Mouse (Mus musculus): ENCODE data around the gene Tmprss6.

Gene Tmprss6

DNA sequence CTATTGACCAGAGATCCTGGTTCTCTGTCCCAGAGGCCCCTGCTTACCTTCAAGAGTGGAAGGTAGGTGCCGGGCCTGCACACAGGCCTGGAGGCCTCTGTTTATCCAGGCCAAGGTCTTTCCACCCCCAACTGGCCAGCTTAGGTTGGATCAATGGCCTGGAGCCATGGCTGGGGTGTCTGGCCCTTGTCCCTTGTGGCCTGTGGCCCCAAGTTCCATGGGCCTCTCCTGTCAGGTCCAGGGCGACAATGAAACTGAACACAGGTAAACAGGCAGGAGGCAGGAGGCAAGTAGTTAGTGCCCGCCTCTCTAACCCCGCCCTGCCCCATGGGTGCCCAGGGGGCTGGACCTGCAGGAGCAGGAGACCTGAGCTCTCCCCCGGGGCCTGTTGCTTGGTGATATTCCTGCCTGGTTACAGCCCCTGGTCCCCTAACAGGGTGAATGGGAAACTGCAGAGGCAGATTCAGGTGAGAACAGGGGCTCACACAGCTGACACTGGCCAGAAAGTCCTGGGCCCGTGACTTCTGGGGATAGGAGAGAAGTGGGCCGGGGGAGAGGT, at the start of gene Tmprss6:
Tmprss6 (minus strand) TSS at position 256 of the 559 bp plus-strand sequence.
- no peak for DNase-seq (ENCODE audit: low spot score)

- DNase-seq (ENCODE audit: low spot score), result no peak
Observed at GRCm38 (mm10) chr15:78518221-78518620, 49.8 kb upstream of the Tmprss6 start.

DNA sequence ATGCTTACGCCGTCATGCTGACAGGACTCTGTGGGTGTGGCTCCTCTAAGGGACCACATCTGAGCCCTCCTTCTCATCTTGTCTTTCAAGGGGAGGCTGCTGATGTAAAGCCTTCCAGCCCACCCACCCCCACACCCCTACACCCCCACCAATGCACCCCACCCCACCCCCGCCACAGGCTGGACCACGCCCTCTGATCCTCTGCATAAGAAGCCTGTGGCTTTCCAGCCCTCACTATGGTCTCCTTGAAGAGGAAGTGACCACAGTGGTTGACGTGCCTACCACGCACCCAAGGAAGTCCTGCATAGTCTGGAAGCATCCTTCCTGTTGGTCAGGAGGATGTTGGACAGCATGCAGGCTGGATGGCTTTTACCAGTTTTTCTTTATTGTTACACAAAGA, 47.3 kb upstream of the Tmprss6 start:
- no peak for DNase-seq (ENCODE audit: low spot score)

- DNase-seq (ENCODE audit: low spot score), result peak; percentile 87
Observed at GRCm38 (mm10) chr15:78514393-78515146, 46.1 kb upstream of the Tmprss6 start.

DNA sequence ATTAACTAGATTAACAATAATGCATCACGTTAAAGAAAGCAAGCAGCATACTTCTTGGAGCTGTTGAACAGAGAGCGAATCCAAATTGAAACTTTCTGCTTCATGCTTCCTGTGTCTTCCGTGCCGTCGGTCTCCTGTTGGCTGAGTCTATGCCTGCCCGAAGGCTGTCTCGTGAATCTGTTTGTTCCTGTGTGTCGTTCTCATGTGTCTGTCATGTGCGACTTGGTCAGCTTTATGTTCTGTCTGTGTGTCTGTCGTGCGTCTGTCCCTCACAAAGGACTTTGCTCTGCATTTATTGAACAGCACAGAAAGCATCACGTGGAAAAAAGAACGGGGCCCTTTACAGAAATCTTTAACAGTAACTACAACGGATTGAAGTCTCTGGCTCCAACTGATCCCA, 44.6 kb upstream of the Tmprss6 start:
- no peak for DNase-seq (ENCODE audit: low spot score)

DNA sequence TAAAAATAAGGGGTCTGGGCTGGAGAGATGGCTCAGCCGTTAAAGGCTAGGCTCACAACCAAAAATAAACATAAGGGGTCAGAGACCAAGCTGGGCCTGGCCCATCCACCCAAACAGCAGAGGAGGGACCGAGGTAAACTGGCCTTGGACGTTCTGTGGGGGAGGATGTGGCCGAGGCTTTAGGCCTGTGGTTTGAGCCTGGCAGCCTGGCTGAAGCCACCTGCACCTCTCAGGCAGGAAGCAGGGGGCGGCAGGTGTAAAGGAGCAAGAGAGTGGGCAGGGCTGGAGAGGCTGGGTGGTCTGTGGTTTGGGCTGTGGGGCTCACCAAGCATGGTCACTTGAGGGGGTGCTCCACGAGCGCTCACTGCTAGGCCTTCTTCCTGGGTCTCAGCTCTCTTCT, 43.5 kb upstream of the Tmprss6 start:
- DNase-seq (ENCODE audit: low spot score), result no peak

- no peak for DNase-seq (ENCODE audit: low spot score)
Observed at GRCm38 (mm10) chr15:78510736-78511135, 42.3 kb upstream of the Tmprss6 start.

- no peak for DNase-seq (ENCODE audit: low spot score)
Observed at GRCm38 (mm10) chr15:78510121-78510576, 41.7 kb upstream of the Tmprss6 start.

DNA sequence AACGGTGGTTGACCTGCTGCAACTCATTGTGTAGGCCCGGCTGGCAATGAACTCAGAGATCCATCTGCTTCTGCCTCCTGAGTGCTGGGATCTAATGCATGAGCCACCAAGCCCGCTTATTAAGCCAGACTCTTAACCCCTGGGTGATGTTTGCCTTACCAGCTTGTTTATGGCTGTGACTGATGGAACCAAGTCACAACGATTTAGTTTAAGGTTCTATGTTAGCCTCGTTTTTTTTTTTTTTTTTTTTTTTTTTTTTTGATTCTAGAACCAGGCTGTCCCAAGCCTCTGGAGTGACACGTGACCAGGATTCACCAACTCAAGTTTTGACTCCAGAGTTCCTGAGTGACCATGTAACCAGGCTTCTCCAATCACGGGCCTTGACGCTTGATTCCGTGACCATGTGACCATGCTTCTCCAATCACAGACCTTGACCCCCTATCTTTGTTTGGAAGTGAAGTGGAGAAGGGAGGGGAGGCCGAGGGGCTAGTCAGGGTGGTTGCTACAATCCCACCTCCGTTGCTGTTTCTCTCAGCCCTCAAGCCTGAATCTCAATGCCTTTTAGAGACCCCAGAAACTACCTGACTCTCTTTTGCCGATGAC, 41.0 kb upstream of the Tmprss6 start:
- no peak for DNase-seq (ENCODE audit: low spot score)

DNA sequence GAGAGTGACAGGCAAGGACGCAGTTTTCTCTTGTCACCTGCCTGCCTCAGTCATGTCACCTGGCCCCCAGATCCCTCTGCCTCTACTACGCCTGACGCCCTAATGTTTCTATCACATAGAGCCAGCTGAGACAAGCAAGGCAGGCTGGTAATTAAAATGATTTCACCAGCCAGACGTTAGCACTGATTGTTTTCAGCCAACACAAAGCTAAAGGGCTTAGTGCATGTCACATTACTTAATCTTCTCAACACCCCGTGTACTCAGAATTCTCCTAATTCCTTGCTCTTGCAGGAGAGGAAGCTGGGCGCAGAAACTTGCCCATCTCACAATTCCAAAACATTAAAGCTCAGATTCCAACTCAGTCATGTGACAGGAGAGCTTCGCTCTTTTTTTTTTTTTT, 40.0 kb upstream of the Tmprss6 start:
- DNase-seq (ENCODE audit: low spot score), result no peak

DNA sequence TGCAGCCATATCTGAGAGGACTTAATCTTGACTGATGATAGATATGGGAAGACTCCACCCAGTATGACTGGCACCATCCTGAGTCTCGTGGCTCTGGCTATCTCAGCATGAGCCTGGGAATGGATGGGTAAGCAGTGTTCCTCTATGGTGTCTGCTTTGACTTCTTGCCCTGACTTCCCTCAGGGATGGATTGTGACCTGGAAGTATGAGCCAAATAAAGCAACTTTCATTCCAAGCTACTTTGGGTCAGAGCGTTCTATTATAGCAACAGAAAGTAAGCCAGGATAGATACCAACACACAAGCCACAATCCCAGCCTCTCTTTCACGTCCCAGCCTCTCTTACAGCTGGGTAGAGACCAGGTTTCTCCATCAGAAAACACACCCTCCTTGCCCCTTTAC, 37.1 kb upstream of the Tmprss6 start:
- DNase-seq (ENCODE audit: low spot score), result no peak

- DNase-seq (ENCODE audit: low spot score), result no peak
Observed at GRCm38 (mm10) chr15:78504816-78505215, 36.4 kb upstream of the Tmprss6 start.

DNA sequence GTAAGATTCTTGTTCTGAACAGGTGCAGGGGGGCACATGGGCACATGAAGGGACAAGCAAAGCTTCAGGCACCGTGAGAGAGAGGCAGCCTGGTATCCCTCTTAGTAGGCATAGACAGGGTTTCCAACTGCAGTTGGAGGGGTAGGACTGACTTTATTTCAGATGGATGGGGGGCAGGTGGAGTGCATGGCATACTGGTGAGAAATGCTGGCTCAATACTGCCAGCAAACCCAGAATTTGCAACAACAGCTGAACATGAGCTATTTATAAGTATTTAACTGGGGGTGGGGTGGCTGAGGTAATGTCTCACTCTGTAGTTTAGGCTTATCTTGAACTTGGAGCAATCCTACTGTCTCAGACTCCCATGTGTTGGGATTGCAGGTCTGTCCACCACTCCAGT, 35.6 kb upstream of the Tmprss6 start:
- no peak for DNase-seq (ENCODE audit: low spot score)

DNA sequence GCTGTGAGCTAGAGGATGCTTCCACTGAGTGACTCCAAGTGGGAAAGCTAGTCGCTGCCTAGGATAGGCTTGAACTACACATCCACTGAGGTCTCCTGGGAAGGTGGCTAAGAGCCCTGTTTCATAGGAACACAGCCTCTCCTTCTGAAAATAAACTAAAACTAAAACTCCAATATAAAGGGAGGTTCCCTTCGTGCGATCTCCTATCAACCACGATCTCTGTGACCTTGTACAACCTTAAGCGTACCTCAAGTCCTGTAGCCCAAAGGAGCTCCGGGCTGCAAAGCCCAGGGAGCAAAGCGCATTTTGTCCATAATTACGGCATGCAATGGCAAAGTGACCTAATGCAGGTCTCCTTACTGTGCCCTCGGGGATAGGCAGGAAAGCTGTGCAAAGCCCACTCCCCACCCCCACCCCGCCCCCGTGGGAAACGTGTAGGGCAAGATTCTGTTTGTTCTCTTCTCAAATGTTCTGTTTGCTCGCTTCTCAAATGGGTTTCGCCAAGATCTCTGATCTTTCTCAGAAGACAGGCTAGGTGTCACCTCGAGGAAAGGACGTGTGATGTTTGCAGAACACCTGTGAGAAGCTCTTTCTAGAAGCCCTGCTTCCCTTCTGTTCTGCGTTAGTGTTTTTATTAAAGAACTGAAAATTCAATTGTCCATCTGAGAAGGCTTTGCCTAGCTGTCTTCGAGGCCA, 34.2 kb upstream of the Tmprss6 start:
- no peak for DNase-seq (ENCODE audit: low spot score)

DNA sequence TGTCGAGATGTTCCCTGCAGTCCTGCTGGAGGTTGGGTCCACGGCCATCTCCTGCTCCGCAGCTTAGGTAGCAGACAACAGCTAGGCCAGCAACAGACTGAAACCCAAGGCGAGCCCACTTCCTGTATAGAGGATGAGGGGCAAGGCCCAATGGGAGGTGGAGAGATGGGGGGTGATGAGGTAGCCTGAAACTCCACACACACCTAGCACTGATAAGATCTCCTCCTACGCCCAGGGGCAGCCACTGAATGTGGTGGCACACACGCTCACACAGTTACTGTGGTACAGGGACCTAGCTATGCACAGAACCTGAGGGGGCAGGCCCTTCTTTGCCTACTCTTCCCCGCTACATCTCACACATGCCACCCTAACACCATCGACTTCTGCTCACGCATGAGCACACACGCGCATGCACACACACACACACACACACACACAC, 26.6 kb upstream of the Tmprss6 start, which contains the start of gene Il2rb:
Il2rb (minus strand) TSS at position 304 of the 439 bp plus-strand sequence.
- DNase-seq (ENCODE audit: low spot score), result no peak

DNA sequence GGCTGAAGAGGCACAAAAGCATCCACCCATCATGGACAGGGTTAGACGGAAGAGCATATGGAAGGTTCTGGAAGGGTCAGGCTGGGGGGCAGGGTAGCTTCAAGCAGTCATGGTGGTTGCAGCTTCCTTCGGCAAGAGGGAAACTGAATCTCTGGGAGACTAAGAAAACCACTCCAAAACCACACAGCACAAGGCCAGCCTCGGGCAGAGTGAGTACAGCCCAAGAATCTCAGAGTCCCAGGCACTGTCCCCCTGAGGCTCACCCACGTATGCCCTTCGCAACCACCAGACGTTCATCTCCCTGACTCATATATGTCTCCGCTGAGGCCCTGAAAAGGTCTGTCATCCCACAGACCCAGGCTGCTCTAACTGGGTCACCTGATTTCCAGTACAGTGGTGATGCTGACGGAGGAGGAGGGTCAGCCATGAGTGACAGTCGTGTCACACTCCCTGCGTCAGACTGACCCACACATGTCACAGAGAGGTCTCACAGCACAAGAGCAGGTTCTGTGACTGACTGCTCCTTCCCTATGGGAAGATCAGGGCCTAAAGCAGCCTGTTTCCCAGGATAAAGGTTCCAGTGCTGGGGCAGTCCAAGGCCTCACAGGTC, 25.1 kb upstream of the Tmprss6 start:
- no peak for DNase-seq (ENCODE audit: low spot score)

- DNase-seq (ENCODE audit: low spot score), result no peak
Observed at GRCm38 (mm10) chr15:78491301-78491700, 22.9 kb upstream of the Tmprss6 start.

DNA sequence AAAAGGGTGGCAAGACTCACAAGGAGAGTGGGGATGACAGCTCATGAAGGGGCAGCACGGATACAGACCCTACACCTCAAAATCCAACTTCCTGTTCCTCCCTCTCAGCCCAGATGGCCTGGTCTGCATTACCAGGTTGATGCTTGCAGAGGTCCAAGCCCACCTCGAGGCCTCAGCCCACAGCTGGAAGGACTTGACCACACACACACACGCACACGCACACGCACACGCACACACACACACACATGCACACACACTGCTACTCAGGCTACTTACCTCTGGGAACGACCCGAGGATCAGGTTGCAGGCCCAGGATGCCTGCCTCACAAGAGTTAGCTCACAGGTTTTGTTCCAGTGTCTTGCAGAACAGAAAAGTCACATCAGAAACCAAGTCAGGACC, 21.5 kb upstream of the Tmprss6 start:
- no peak for DNase-seq (ENCODE audit: low spot score)

DNA sequence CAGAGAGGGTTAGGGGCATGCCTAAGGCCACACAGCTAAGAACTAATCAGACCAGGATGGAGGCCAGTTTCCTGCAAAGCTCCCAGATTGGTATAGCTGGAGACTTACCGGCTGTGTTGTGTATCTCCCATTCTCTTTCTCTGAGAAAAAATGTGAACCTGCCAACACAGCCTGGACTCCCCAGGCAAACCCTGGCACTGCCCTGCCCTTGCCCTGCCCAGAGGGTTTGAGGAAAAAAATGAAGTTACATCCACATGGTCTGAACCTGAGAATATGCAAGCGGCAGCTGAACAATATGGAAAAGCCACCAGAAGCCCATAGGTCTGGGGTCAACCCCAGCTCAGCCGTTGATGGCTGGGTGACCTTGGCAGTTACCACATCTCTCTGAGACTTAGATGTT, 20.8 kb upstream of the Tmprss6 start:
- DNase-seq (ENCODE audit: low spot score), result no peak

DNA sequence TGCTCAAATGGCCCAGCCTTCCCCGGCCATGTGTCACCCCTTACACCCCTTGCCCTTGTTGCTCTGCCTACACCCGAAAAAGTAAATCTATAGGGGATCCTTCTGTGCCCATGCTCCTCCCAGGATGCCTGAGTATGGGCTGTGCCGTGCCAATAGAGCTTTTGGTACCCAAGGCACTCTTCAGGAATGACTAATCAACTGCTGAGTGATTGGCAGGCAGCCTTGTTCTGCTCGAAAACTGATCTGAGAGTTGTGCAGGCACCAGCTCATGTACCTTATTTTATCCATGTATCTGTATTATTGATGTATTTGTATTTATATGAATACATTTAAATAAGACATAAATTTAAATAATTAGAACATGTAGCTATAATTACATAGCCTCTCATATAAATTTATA, 18.6 kb upstream of the Tmprss6 start:
- no peak for DNase-seq (ENCODE audit: low spot score)

- no peak for DNase-seq (ENCODE audit: low spot score)
Observed at GRCm38 (mm10) chr15:78486564-78486963, 18.1 kb upstream of the Tmprss6 start.

- DNase-seq (ENCODE audit: low spot score), result no peak
Observed at GRCm38 (mm10) chr15:78483311-78483710, 14.9 kb upstream of the Tmprss6 start.

Measured in testis, postnatal 10 days (tissue).